Mouse (Mus musculus): ENCODE measurements around the gene Bbs9. TPM values are rescaled to one million over a fixed set of nuclear protein-coding genes. Genes with fewer than 3 reads are reported as not detected.

Bbs9 gene
- polyA plus RNA-seq, 1 experiment from 2014 or later = 15.5 TPM

Other genes starting within 250 kb of the Bbs9 start
- 0.06 to 0.07 TPM in 2 of 3 replicates, not detected in the other for gene Zfp599, start 215.8 kb upstream of the Bbs9 start, polyA plus RNA-seq (2018)
- 4.9 to 7.5 TPM (median 6.3 TPM) in 3 replicates for gene Zfp810, start 168.1 kb upstream of the Bbs9 start, polyA plus RNA-seq (2018)
- gene Anln, start 86.5 kb upstream of the Bbs9 start, polyA plus RNA-seq (2018) = 0.66 to 6.4 TPM (median 4.6 TPM) in 3 replicates
- gene 9530077C05Rik, start 64.2 kb upstream of the Bbs9 start, polyA plus RNA-seq (2018) = 0.04 TPM in 1 of 3 replicates, not detected in the others
- not detected in 3 replicates for gene Gm17545, start 21.4 kb upstream of the Bbs9 start, polyA plus RNA-seq (2018)
- gene Rp9, start 6.0 kb upstream of the Bbs9 start, polyA plus RNA-seq (2018) = 42.8 to 49.9 TPM (median 44.0 TPM) in 3 replicates

All from macrophage (primary cell).